Mouse (Mus musculus): ENCODE measurements at regions not wholly inside any gene's neighbourhood (a gene's known extent, or its start where the extent isn't known, plus 50 kb on each side); places are given as distances from the start of the nearest gene placed in this dataset.

- DNase-seq (ENCODE audit: low spot score in 2 of 2): no peak
Observed at GRCm38 (mm10) chr13:102504157-102504947, 189.0 kb upstream of the Cd180 start.

- peak in 1 of 2 experiments; percentile 15 for DNase-seq (ENCODE audit: low spot score in 2 of 2)
Observed at GRCm38 (mm10) chr13:102507226-102507625, 186.1 kb upstream of the Cd180 start.

- DNase-seq (ENCODE audit: low spot score in 2 of 2): no peak
Observed at GRCm38 (mm10) chr13:102507916-102508315, 185.4 kb upstream of the Cd180 start.

GRCm38 (mm10) chr13:102510733-102511279 lies 182.6 kb upstream of the Cd180 start:
- DNase-seq (ENCODE audit: low spot score in 2 of 2): no peak

GRCm38 (mm10) chr13:102518169-102518882 lies 175.0 kb upstream of the Cd180 start:
- peak in 1 of 2 experiments; percentile 40 for DNase-seq (ENCODE audit: low spot score in 2 of 2)

GRCm38 (mm10) chr13:102521427-102521826 lies 171.9 kb upstream of the Cd180 start:
- no peak for DNase-seq (ENCODE audit: low spot score in 2 of 2)

GRCm38 (mm10) chr13:102522080-102522479 lies 171.3 kb upstream of the Cd180 start:
- DNase-seq (ENCODE audit: low spot score in 2 of 2): no peak

GRCm38 (mm10) chr13:102526621-102527140 lies 166.7 kb upstream of the Cd180 start:
- no peak for DNase-seq (ENCODE audit: low spot score in 2 of 2)

- DNase-seq (ENCODE audit: low spot score in 2 of 2): peak; percentile 55 to 61
Observed at GRCm38 (mm10) chr13:102533784-102534183, 159.6 kb upstream of the Cd180 start.

- peak in 1 of 2 experiments; percentile 8 for DNase-seq (ENCODE audit: low spot score in 2 of 2)
Observed at GRCm38 (mm10) chr13:102537424-102538242, 155.7 kb upstream of the Cd180 start.

GRCm38 (mm10) chr13:102540436-102540835 lies 152.9 kb upstream of the Cd180 start:
- no peak for DNase-seq (ENCODE audit: low spot score in 2 of 2)

- DNase-seq (ENCODE audit: low spot score in 2 of 2): no peak
Observed at GRCm38 (mm10) chr13:102544359-102545165, 148.8 kb upstream of the Cd180 start.

- no peak for DNase-seq (ENCODE audit: low spot score in 2 of 2)
Observed at GRCm38 (mm10) chr13:102545845-102546615, 147.3 kb upstream of the Cd180 start.

- DNase-seq (ENCODE audit: low spot score in 2 of 2): no peak
Observed at GRCm38 (mm10) chr13:102548252-102548651, 145.1 kb upstream of the Cd180 start.

GRCm38 (mm10) chr13:102566846-102567572 lies 126.3 kb upstream of the Cd180 start:
- DNase-seq (ENCODE audit: low spot score in 2 of 2): no peak

- no peak for DNase-seq (ENCODE audit: low spot score in 2 of 2)
Observed at GRCm38 (mm10) chr13:102569580-102569979, 123.8 kb upstream of the Cd180 start.

- no peak for DNase-seq (ENCODE audit: low spot score in 2 of 2)
Observed at GRCm38 (mm10) chr13:102570286-102570685, 123.1 kb upstream of the Cd180 start.

- peak; percentile 65 to 75 for DNase-seq (ENCODE audit: low spot score in 2 of 2)
Observed at GRCm38 (mm10) chr13:102573286-102573921, 120.0 kb upstream of the Cd180 start.
